Mouse (Mus musculus) forebrain, embryonic 13.5 days (tissue): ENCODE results near the gene Olfr853. TPM values are rescaled to one million over a fixed set of nuclear protein-coding genes. Genes with fewer than 3 reads are reported as not detected.

ENCODE experiments used
- ATAC-seq: fragments of 200-750 bp; cut with Nextera tagmentation; 2 replicates; pipeline ENCODE4 v1.8.0; 2017
- H3K27ac ChIP-seq: fragments of 300-500 bp; sonication (generic); 2 replicates; pipeline ENCODE4 v1.5.1; 2015; ENCODE audit warnings: inconsistent platforms, mild to moderate bottlenecking, moderate library complexity
- H3K27me3 ChIP-seq: fragments of 300-500 bp; sonication (generic); 2 replicates; pipeline ENCODE4 v1.6.1; 2015; ENCODE audit warnings: mild to moderate bottlenecking, inconsistent platforms
- H3K36me3 ChIP-seq: fragments of 300-500 bp; sonication (generic); 2 replicates; pipeline ENCODE4 v1.6.1; 2015; ENCODE audit warnings: mild to moderate bottlenecking, inconsistent platforms; ENCODE audit not compliant: poor library complexity, severe bottlenecking
- H3K4me1 ChIP-seq: fragments of 300-500 bp; sonication (generic); 2 replicates; pipeline ENCODE4 v1.6.1; 2015; ENCODE audit warnings: inconsistent platforms
- H3K4me2 ChIP-seq: fragments of 300-500 bp; sonication (generic); 2 replicates; pipeline ENCODE4 v1.6.1; 2015; ENCODE audit warnings: inconsistent platforms, mild to moderate bottlenecking, moderate library complexity
- H3K4me3 ChIP-seq: fragments of 300-500 bp; sonication (generic); 2 replicates; pipeline ENCODE4 v1.5.1; 2015; ENCODE audit warnings: mild to moderate bottlenecking, inconsistent platforms
- H3K9ac ChIP-seq: fragments of 300-500 bp; sonication (generic); 2 replicates; pipeline ENCODE4 v1.6.1; 2015; ENCODE audit warnings: mild to moderate bottlenecking, inconsistent platforms
- H3K9me3 ChIP-seq: fragments of 300-500 bp; sonication (generic); replicated peaks from 2 replicates; pipeline ENCODE4 v1.6.1; 2016; ENCODE audit warnings: inconsistent platforms
- WGBS: fragments of 180-500 bp; shearing (Covaris S2); methylation state at CpG from one replicate; pipeline ENCODE4 v1.1.7; 2015; 5-methylcytosine and 5-hydroxymethylcytosine counted together
- polyA plus RNA-seq: library from polyadenylated mRNA; unstranded; fragments of >200 nt; fragmentation: Nextera tagmentation; extraction: Ambion mirVana; gene quantifications from 2 replicates; pipeline ENCODE4 v1.2.1, GENCODE M21; 2015

The Olfr853 gene
- not detected in 2 replicates for polyA plus RNA-seq

DNA sequence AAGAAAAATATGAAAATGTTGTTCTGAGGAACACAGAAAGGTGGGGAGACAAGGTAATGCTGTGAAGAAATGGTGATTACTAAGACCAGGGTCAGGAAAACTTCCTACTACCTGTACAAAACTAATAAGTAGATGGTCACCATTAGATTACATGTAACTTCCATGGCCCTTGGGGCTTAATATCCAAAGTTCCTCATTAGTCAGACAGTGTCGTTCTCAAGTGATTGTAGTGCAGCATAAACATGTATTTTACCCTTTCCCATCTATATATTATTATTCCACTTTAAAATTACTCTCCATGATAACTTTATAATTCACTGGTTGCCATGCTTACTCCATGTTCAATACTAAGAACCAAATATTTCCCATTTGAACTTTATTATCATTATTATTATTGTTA, at the start of gene Olfr853:
TSS of gene Olfr853 (minus strand) at position 101 of the 400 bp plus-strand sequence.
- Histone ChIP-seq H3K27ac (no peak within 1 kb of the TSS), H3K4me1 (no peaks in the 10 kb centered on the region), H3K4me3 (no peak within 1 kb of the TSS), H3K9me3 (peaks cover 26% of the 10 kb centered on the region), H3K27me3 (no peaks in the 10 kb centered on the region), H3K9ac (no peak within 1 kb of the TSS), H3K4me2 (no peak within 1 kb of the TSS), H3K36me3 (no peaks in the 10 kb centered on the region)
- no peak for ATAC-seq
- WGBS = 78% methylated on average over 1 of the region's 1 CpGs

DNA sequence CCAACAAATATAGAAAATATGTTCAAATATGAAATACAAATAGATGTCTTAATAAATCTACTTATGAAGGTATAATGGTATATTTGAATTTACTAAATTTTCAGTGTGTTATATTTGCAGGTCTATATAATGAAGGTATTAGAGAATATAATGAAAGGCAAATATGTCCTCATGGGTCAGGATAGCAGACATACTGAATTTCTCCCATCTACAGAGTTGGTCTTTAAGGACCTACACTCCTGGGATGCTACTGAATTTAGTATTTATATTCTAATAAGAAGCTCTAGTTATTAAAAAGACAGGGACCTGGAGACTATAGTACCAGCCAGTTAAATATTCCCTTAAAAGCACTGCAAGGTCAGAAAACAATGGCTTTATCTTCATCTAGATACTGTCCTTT, 41.4 kb upstream of the Olfr853 start, which contains the start of gene Olfr855:
TSS of gene Olfr855 (plus strand) at position 301 of the 400 bp plus-strand sequence.
- Histone ChIP-seq H3K27me3 (no peaks in the 10 kb centered on the region), H3K9me3 (peaks cover 9% of the 10 kb centered on the region), H3K9ac (no peak within 1 kb of the TSS), H3K27ac (no peak within 1 kb of the TSS), H3K4me3 (no peak within 1 kb of the TSS), H3K36me3 (no peaks in the 10 kb centered on the region), H3K4me2 (no peak within 1 kb of the TSS), H3K4me1 (no peaks in the 10 kb centered on the region)
- no peak for ATAC-seq

DNA sequence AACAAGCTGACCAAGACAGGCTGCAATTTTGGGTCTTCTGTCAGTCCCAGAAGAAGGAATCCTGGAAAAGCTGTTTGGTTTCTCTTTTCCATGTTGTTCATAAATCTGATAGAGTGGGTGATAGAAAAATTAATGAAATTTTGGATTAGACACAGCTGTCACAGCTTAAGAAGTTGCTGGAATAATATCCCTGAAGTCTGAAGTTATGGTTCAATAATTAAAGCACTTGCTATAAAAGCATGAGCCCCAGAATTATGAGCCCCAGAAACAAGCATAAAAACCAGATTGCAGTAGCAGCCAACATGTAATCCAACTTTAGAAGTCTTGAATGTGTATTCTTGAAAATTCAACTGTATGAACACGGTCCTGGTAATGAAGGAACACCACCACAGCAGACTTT, 26.4 kb upstream of the Olfr853 start, which contains the start of gene Olfr854:
TSS of gene Olfr854 (minus strand) at position 101 of the 400 bp plus-strand sequence.
- Histone ChIP-seq H3K4me2 (no peak within 1 kb of the TSS), H3K36me3 (no peaks in the 10 kb centered on the region), H3K4me1 (no peaks in the 10 kb centered on the region), H3K27me3 (no peaks in the 10 kb centered on the region), H3K4me3 (no peak within 1 kb of the TSS), H3K9me3 (peaks cover 10% of the 10 kb centered on the region), H3K9ac (no peak within 1 kb of the TSS), H3K27ac (no peak within 1 kb of the TSS)
- no peak for ATAC-seq
- WGBS = 79% methylated on average over 1 of the region's 1 CpGs

DNA sequence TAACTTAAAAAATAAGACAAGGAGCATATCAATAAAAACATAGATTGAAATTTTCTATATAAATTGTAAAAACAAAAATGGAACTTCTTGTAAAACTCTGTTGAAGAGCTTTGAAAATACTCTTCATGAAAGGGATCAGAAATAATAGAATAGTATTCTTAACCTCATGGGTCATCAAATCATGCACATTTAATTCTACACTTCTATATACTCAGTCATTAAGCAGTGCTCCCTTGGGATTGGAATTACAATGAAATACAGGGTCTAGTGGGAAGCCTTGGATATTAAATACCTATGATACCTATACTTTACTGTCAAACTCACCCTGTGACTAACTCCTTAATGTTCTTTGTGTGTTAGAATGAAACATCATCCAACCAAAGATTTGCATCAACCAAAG, 47.9 kb downstream of the Olfr853 start, which contains the start of gene Olfr851:
TSS of gene Olfr851 (plus strand) at position 301 of the 400 bp plus-strand sequence.
- Histone ChIP-seq H3K9me3 (peaks cover 20% of the 10 kb centered on the region), H3K36me3 (no peaks in the 10 kb centered on the region), H3K4me2 (no peak within 1 kb of the TSS), H3K27ac (no peak within 1 kb of the TSS), H3K27me3 (no peaks in the 10 kb centered on the region), H3K4me3 (no peak within 1 kb of the TSS), H3K4me1 (no peaks in the 10 kb centered on the region), H3K9ac (no peak within 1 kb of the TSS)
- ATAC-seq = no peak

Other genes starting within 250 kb of the Olfr853 start
- gene Olfr844, start 224.7 kb downstream of the Olfr853 start, polyA plus RNA-seq = not detected in 2 replicates
- gene Olfr845, start 204.6 kb downstream of the Olfr853 start, polyA plus RNA-seq = not detected in 2 replicates
- gene Olfr846, start 177.1 kb downstream of the Olfr853 start, polyA plus RNA-seq = not detected in 2 replicates
- not detected in 2 replicates for gene Olfr847, start 162.4 kb downstream of the Olfr853 start, polyA plus RNA-seq
- not detected in 2 replicates for gene Olfr849, start 100.8 kb downstream of the Olfr853 start, polyA plus RNA-seq
- not detected in 2 replicates for gene Olfr850, start 62.8 kb downstream of the Olfr853 start, polyA plus RNA-seq
- gene Olfr851, start 47.8 kb downstream of the Olfr853 start, polyA plus RNA-seq = not detected in 2 replicates
- gene Olfr854, start 26.3 kb upstream of the Olfr853 start, polyA plus RNA-seq = not detected in 2 replicates
- gene Olfr855, start 41.5 kb upstream of the Olfr853 start, polyA plus RNA-seq = not detected in 2 replicates
- 44.4 and 44.8 TPM in 2 replicates for gene Zfp317, start 81.0 kb upstream of the Olfr853 start, polyA plus RNA-seq
- gene Olfr857, start 168.4 kb upstream of the Olfr853 start, polyA plus RNA-seq = not detected in 2 replicates
- not detected in 2 replicates for gene Olfr58, start 239.2 kb upstream of the Olfr853 start, polyA plus RNA-seq